In genomic region chr5:73248211-73248610, GRCm38 (mm10) we compare ENCODE assay signal across 12 mouse cellular contexts.
"Had no signal": no experiment of that assay in that cellular context is flagged by ENCODE, and none has a peak within 500 bp of the region (broad histone marks: within the 10 kb centered on the region; RNA-seq: fewer than 3 reads in every experiment).

No protein-coding gene starts in this region.

- DNase-seq: kidney, adult 18-20 months; kidney, postnatal 14 days; layer of hippocampus, adult 9-11 months; layer of hippocampus, postnatal 36 days; liver, embryonic 13.5 days; lung, adult 18-20 months; right cerebral cortex, postnatal 14 days; thymus, postnatal 4 days had no signal

- H3K4me3 ChIP-seq: limb, embryonic 15.5 days; liver, embryonic 13.5 days; midbrain, embryonic 12.5 days; stomach, embryonic 15.5 days had no signal

- H3K36me3 ChIP-seq: limb, embryonic 15.5 days; midbrain, embryonic 12.5 days; stomach, embryonic 15.5 days had no signal

- H3K9ac ChIP-seq: limb, embryonic 15.5 days; liver, embryonic 13.5 days; midbrain, embryonic 12.5 days; stomach, embryonic 15.5 days had no signal

- H3K9me3 ChIP-seq: limb, embryonic 15.5 days; liver, embryonic 13.5 days; midbrain, embryonic 12.5 days; stomach, embryonic 15.5 days had no signal

- H3K27ac ChIP-seq: limb, embryonic 15.5 days; liver, embryonic 13.5 days; midbrain, embryonic 12.5 days; stomach, embryonic 15.5 days had no signal

- H3K4me1 ChIP-seq: limb, embryonic 15.5 days had no signal

- H3K4me2 ChIP-seq: limb, embryonic 15.5 days; liver, embryonic 13.5 days; midbrain, embryonic 12.5 days; stomach, embryonic 15.5 days had no signal

- ATAC-seq: midbrain, embryonic 16.5 days had no signal

- H3K27me3 ChIP-seq: limb, embryonic 15.5 days; liver, embryonic 13.5 days; midbrain, embryonic 12.5 days; stomach, embryonic 15.5 days had no signal
